Mouse (Mus musculus): Measurements from ENCODE around the gene Tbc1d22a. TPM values are rescaled to one million over a fixed set of nuclear protein-coding genes. Genes with fewer than 3 reads are reported as not detected.

Gene Tbc1d22a
- polyA plus RNA-seq (2014; fragmentation: Illumina TruSeq; extraction: RNeasy Lipid Tissue Mini Kit (QIAGEN cat#74804); ENCODE audit: insufficient read depth, low read depth, low replicate concordance): 15.9 TPM

DNA sequence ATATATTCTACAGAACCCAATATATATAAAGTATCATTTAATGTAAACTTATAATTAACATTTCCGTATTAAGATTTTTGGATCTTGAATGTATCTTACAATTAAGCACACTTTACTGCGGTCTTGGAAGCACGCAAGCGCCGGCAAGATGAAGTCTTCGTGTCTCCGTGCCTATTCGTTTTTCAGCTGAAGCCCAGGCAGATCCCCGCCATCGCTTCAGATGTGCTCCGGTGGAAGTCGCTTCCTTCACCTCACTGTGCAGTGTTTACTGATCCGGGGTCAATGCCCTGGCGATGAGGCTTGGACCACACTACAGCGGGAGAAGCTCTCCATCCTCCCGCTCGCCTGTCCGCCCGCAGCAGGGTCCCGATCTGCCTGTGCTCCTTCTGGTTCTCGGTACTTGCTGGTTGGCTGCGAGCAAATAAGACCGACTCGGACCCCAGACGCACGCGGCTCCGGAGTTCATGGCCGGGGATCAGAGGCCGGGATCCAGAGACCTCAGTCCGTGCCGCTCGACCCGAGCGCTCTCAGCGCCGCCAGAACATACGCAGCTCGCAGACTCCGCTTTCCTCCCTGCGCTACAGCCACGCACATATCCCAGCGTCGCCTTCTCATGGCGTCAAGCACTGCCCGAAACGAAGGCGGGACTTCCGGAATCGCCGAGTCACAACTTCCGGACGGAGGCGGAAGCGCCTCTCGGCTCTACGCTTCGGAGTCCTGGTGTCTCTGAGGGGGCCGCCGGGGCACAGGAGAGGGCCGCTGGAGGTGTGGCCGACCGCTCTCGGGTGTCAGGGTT, at the start of gene Tbc1d22a:
Gene Tbc1d22a (plus strand): TSS at position 707 of the 796 bp plus-strand sequence.

DNA sequence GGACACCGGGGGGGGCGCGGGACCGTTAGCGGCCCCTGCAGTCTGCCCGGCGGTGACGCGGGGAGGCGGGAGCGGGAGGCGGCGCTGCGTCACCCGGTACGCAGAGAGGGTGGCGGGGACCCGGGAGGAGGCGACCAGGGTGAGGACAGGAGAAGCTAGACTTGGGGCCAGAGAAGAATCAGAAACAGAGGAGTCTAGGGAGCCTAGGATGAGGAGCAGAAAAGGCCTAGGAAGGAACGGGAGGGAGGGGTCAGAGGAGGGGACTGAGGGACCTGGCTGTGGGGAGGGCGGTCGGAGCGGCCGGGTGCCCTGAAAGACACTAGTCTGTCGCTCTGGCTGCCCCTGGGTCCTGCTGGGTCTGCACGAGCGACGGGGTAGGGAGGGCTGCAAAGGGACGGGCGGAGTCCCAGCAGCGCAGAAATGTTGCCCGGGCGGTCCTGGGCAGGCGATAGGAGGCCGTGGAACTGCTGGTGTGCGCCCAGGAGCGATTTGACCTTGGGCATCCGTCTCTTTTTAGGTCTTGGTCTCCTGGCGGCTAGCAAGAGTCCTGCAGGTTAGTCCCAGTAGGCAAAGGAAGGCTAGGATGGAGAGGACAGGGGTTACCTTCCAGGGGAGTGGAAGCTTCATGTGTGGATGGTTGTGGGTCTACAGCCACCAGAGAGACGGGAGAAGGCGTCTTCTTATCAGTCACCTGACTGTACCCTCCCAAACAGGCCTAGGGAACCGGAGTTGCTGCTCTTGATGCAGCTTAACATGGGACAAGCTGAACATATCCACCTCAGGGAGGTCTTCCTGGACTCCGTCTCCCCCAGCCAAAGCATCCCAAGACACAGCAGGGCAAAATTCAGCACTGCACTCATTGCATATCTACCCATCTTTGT, 28.3 kb upstream of the Tbc1d22a start, which contains the start of gene Cerk:
Gene Cerk (minus strand): TSS at position 453 of the 881 bp plus-strand sequence.

Other genes with a start within 250 kb of the Tbc1d22a start
- 3.8 TPM for gene Celsr1, start 180.7 kb upstream of the Tbc1d22a start, polyA plus RNA-seq (2014; fragmentation: Illumina TruSeq; extraction: RNeasy Lipid Tissue Mini Kit (QIAGEN cat#74804); ENCODE audit: insufficient read depth, low read depth, low replicate concordance)
- 11.9 TPM for gene Gramd4, start 156.8 kb upstream of the Tbc1d22a start, polyA plus RNA-seq (2014; fragmentation: Illumina TruSeq; extraction: RNeasy Lipid Tissue Mini Kit (QIAGEN cat#74804); ENCODE audit: insufficient read depth, low read depth, low replicate concordance)
- gene Cerk, start 28.3 kb upstream of the Tbc1d22a start, polyA plus RNA-seq (2014; fragmentation: Illumina TruSeq; extraction: RNeasy Lipid Tissue Mini Kit (QIAGEN cat#74804); ENCODE audit: insufficient read depth, low read depth, low replicate concordance): 18.7 TPM

Data from lung, adult 10 weeks (tissue).